ENCODE assay signal across 20 mouse cellular contexts in genomic region chr3:121699401-121699800, GRCm38 (mm10). TPM values are rescaled to one million over a fixed set of nuclear protein-coding genes. Genes with fewer than 3 reads are reported as not detected.
DNase-seq lines count a peak whose midpoint lies in the region; ATAC-seq and TF ChIP-seq lines count a peak whose summit lies in the region.
"Had no signal": no experiment of that assay in that cellular context is flagged by ENCODE, and none has a peak within 500 bp of the region (broad histone marks: within the 10 kb centered on the region; RNA-seq: fewer than 3 reads in every experiment).

No protein-coding gene starts in this region.

- 0 out of 2 replicates have a peak, but pooled peaks have one; percentile 1 for ATAC-seq in forebrain, embryonic 13.5 days
- no peak for ATAC-seq in hindbrain, embryonic 15.5 days (ENCODE audit: low FRiP score, low read depth)
- no peak for ATAC-seq in midbrain, postnatal 0 days (ENCODE audit: low FRiP score)
- ATAC-seq: intestine, embryonic 15.5 days had no signal

- no peaks in the 10 kb centered on the region for H3K9me3 ChIP-seq in forebrain, embryonic 10.5 days
- no peaks in the 10 kb centered on the region for H3K9me3 ChIP-seq in forebrain, embryonic 13.5 days (replicated peaks)
- H3K9me3 ChIP-seq in hindbrain, embryonic 15.5 days, result no peaks in the 10 kb centered on the region
- H3K9me3 ChIP-seq in midbrain, postnatal 0 days (ENCODE audit: low read length), result no peaks in the 10 kb centered on the region
- H3K9me3 ChIP-seq: intestine, embryonic 15.5 days had no signal

- no peaks in the 10 kb centered on the region for H3K27me3 ChIP-seq in forebrain, embryonic 10.5 days (ENCODE audit: poor library complexity, severe bottlenecking)
- H3K27me3 ChIP-seq in forebrain, embryonic 13.5 days, result no peaks in the 10 kb centered on the region
- no peaks in the 10 kb centered on the region for H3K27me3 ChIP-seq in hindbrain, embryonic 15.5 days
- H3K27me3 ChIP-seq in midbrain, postnatal 0 days (ENCODE audit: insufficient read depth, low read length), result no peaks in the 10 kb centered on the region

- peak overlapping the region; percentile 90 for H3K27ac ChIP-seq in forebrain, embryonic 10.5 days
- H3K27ac ChIP-seq in forebrain, embryonic 13.5 days, result peak overlapping the region; percentile 95
- peak overlapping the region; percentile 88 for H3K27ac ChIP-seq in hindbrain, embryonic 15.5 days (replicated peaks)
- H3K27ac ChIP-seq in midbrain, postnatal 0 days (ENCODE audit: low read depth, low read length), result peak overlapping the region; percentile 85; the same call in 1 of the 2 replicates
- H3K27ac ChIP-seq: intestine, embryonic 15.5 days; kidney, postnatal 0 days; macrophage had no signal

- no peak overlapping the region for H3K9ac ChIP-seq in forebrain, embryonic 13.5 days
- no peak overlapping the region for H3K9ac ChIP-seq in hindbrain, embryonic 15.5 days
- H3K9ac ChIP-seq in midbrain, postnatal 0 days (replicated peaks; ENCODE audit: low read length, poor library complexity, severe bottlenecking), result no peak overlapping the region
- H3K9ac ChIP-seq: intestine, embryonic 15.5 days had no signal

- TF ChIP-seq CTCF in midbrain, postnatal 0 days (IDR thresholded peaks at IDR 0.05), result no peak

- WGBS in forebrain, embryonic 10.5 days, result 84% methylated on average over 4 of the region's 4 CpGs
- WGBS in forebrain, embryonic 13.5 days, result 60% methylated on average over 4 of the region's 4 CpGs
- WGBS in hindbrain, embryonic 15.5 days, result 73% methylated on average over 4 of the region's 4 CpGs
- 62% methylated on average over 4 of the region's 4 CpGs for WGBS in midbrain, postnatal 0 days

- H3K36me3 ChIP-seq in forebrain, embryonic 10.5 days (replicated peaks), result no peaks in the 10 kb centered on the region
- no peaks in the 10 kb centered on the region for H3K36me3 ChIP-seq in forebrain, embryonic 13.5 days (ENCODE audit: poor library complexity, severe bottlenecking)
- no peaks in the 10 kb centered on the region for H3K36me3 ChIP-seq in hindbrain, embryonic 15.5 days
- H3K36me3 ChIP-seq in midbrain, postnatal 0 days (ENCODE audit: insufficient read depth, low read length), result no peaks in the 10 kb centered on the region
- H3K36me3 ChIP-seq: intestine, embryonic 15.5 days had no signal

- no peak overlapping the region for H3K4me3 ChIP-seq in forebrain, embryonic 10.5 days
- H3K4me3 ChIP-seq in forebrain, embryonic 13.5 days, result no peak overlapping the region
- no peak overlapping the region for H3K4me3 ChIP-seq in hindbrain, embryonic 15.5 days
- no peak overlapping the region for H3K4me3 ChIP-seq in midbrain, postnatal 0 days (ENCODE audit: low read depth, low read length)
- H3K4me3 ChIP-seq: intestine, embryonic 15.5 days had no signal

- peaks cover 46% of the 10 kb centered on the region for H3K4me1 ChIP-seq in forebrain, embryonic 10.5 days
- peaks cover 34% of the 10 kb centered on the region for H3K4me1 ChIP-seq in forebrain, embryonic 13.5 days
- peaks cover 29% of the 10 kb centered on the region for H3K4me1 ChIP-seq in hindbrain, embryonic 15.5 days (replicated peaks)
- peaks cover 13% of the 10 kb centered on the region; the same call in 1 of the 2 replicates for H3K4me1 ChIP-seq in midbrain, postnatal 0 days (ENCODE audit: insufficient read depth, low read length)
- H3K4me1 ChIP-seq: intestine, embryonic 15.5 days had no signal

- no peak overlapping the region for H3K4me2 ChIP-seq in forebrain, embryonic 13.5 days
- no peak overlapping the region for H3K4me2 ChIP-seq in hindbrain, embryonic 15.5 days
- no peak overlapping the region for H3K4me2 ChIP-seq in midbrain, postnatal 0 days (ENCODE audit: low read depth, low read length, poor library complexity, severe bottlenecking)
- H3K4me2 ChIP-seq: intestine, embryonic 15.5 days had no signal

- no peak for DNase-seq in forebrain, embryonic 10.5 days (ENCODE audit: extremely low spot score, low spot score)
- DNase-seq in midbrain, postnatal 0 days (ENCODE audit: low spot score), result no peak
- no peak for DNase-seq in heart, adult 18-20 months
- no peak for DNase-seq in thymus, adult 18-20 months
- DNase-seq in gastrocnemius, adult 8-10 months (ENCODE audit: low spot score in 2 of 2), result no peak
- DNase-seq: adrenal gland, postnatal 10 days; cerebellum, postnatal 25 days; heart, postnatal 10 days; liver; lung, adult 2 months had no signal

RNA-seq across cellular contexts. Expression of gene F3, which starts 23.9 kb away (rescaled TPM):
- polyA plus RNA-seq in forebrain, embryonic 10.5 days (2016; fragmentation: Nextera tagmentation; extraction: Ambion mirVana), result 8.2 and 9.8 TPM in 2 replicates
- 6.6 and 8.4 TPM in 2 replicates for polyA plus RNA-seq in forebrain, embryonic 13.5 days (2015; fragmentation: Nextera tagmentation; extraction: Ambion mirVana)
- 8.2 and 8.4 TPM in 2 replicates for polyA plus RNA-seq in hindbrain, embryonic 15.5 days (2015; fragmentation: Nextera tagmentation; extraction: Ambion mirVana)
- total RNA-seq in midbrain, postnatal 0 days (2014; rRNA removed), result 12.6 and 15.6 TPM in 2 replicates
- polyA plus RNA-seq in midbrain, postnatal 0 days (2015; fragmentation: Nextera tagmentation; extraction: Ambion mirVana), result 16.5 and 16.7 TPM in 2 replicates
- total RNA-seq in heart, adult 18-20 months (2021), result 10 to 100 TPM; 19.7 to 24.8 TPM
- 1 to 10 TPM; 2.9 to 4.3 (median 3.6) TPM for total RNA-seq in gastrocnemius, adult 8-10 months (2022)
- total RNA-seq: MEL had no signal

RNA-seq across cellular contexts. Expression of gene 4930432M17Rik, which starts 28.8 kb away (rescaled TPM):
- not detected in 2 replicates for polyA plus RNA-seq in forebrain, embryonic 10.5 days (2016; fragmentation: Nextera tagmentation; extraction: Ambion mirVana)
- not detected in 2 replicates for polyA plus RNA-seq in forebrain, embryonic 13.5 days (2015; fragmentation: Nextera tagmentation; extraction: Ambion mirVana)
- polyA plus RNA-seq in hindbrain, embryonic 15.5 days (2015; fragmentation: Nextera tagmentation; extraction: Ambion mirVana), result not detected in 2 replicates
- not detected in 2 replicates for total RNA-seq in midbrain, postnatal 0 days (2014; rRNA removed)
- not detected in 2 replicates for polyA plus RNA-seq in midbrain, postnatal 0 days (2015; fragmentation: Nextera tagmentation; extraction: Ambion mirVana)
- not detected for total RNA-seq in heart, adult 18-20 months (2021)
- not detected for total RNA-seq in gastrocnemius, adult 8-10 months (2022)
- total RNA-seq: adrenal gland, postnatal 10 days; gastrocnemius, adult 18-20 months; heart, postnatal 10 days; layer of hippocampus, postnatal 10 days; left cerebral cortex, postnatal 14 days; MEL had no signal
- polyA plus RNA-seq: embryonic facial prominence, embryonic 11.5 days; intestine, embryonic 15.5 days; kidney, postnatal 0 days; lung, adult 2 months; macrophage had no signal
